Mouse (Mus musculus) adrenal gland, postnatal 14 days (tissue): ENCODE measurements around the gene Ric3. TPM values are rescaled to one million over a fixed set of nuclear protein-coding genes. Genes with fewer than 3 reads are reported as not detected.
"Not testable (repeated sequence)": the region's sequence is repeated elsewhere in the genome, so short reads cannot be mapped to it uniquely, and the experiment has no call there.

Experiments
- DNase-seq: peaks from one replicate; pipeline ENCODE4 v3.0.0; 2021; ENCODE audit warnings: mixed read lengths
- long read RNA-seq, 2 experiments: library from polyadenylated mRNA; stranded (forward); transcript quantifications; one replicate each; pipeline ENCODE4 v2.0.0; 2021
- total RNA-seq: library from RNA; stranded (reverse); gene quantifications from 2 replicates; pipeline ENCODE4 v1.2.3, GENCODE M21; 2021

The Ric3 gene
- 20.2 and 21.0 TPM in 2 replicates for total RNA-seq
- long read RNA-seq, experiment 1, full-length matches to known transcripts: 19 of 19 reads
- long read RNA-seq, experiment 1, partial matches to known transcripts: 0 of 19 reads
- long read RNA-seq, experiment 1, other reads (novel, unspliced or antisense): 0 of 19 reads
- long read RNA-seq, experiment 2, full-length matches to known transcripts: 14 of 18 reads
- long read RNA-seq, experiment 2, partial matches to known transcripts: 2 of 18 reads
- long read RNA-seq, experiment 2, other reads (novel, unspliced or antisense): 2 of 18 reads

DNA sequence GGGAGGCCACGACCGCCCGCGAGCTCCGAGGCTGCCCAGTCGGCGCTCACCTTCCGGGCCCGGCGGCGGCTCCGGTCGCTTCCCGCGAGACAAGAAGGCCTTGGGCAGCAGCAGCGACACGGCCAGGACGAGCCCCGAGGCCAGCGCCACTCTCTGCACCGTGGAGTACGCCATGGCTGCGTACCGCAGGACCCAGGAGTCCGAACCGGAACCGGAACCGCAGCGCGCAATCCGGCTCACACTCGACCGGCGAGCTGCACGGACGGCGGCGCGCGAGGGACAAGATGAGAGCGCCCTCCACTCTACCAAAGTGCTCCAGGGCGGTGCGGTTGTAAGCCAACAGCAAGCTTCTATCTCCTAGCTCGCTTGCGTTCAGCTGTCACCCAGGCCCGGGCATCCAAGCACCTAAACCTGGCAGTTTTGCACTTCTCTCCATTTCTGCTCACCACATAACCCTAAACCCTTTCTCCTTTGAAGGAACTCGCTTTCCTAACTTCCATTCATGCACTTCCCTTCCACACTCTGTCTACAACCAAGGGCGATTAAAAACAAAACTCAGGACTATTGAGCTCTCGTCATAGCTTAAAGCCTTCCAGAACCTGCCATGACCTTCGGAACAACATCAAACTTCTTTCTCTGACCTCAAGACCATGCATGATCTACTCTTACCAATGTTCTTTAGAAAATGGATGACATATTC lies at the start of gene Ric3:
Ric3 (minus strand) TSS at position 219 of the 700 bp plus-strand sequence.
- peak; percentile 87 for DNase-seq

DNA sequence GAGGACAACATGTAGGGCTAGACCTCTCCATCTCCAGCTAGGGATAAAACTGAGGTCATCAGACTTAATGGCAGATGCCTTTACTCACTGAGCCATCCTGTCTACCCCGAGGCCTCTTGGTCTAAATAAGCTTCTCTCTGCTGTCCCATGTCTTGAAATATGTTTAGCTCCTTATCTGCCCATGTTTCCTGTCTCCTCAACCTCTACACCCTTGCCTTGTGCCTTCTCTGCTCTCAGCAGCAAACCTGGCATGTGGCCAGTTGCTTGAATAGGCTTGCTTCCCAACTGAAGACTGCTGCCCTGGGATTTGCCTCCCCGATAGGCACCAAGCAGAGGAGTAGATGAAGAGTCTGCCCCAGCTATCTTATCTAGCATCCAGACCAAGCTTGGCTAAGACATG lies 48.4 kb upstream of the Ric3 start:
- peak; percentile 2 for DNase-seq

DNA sequence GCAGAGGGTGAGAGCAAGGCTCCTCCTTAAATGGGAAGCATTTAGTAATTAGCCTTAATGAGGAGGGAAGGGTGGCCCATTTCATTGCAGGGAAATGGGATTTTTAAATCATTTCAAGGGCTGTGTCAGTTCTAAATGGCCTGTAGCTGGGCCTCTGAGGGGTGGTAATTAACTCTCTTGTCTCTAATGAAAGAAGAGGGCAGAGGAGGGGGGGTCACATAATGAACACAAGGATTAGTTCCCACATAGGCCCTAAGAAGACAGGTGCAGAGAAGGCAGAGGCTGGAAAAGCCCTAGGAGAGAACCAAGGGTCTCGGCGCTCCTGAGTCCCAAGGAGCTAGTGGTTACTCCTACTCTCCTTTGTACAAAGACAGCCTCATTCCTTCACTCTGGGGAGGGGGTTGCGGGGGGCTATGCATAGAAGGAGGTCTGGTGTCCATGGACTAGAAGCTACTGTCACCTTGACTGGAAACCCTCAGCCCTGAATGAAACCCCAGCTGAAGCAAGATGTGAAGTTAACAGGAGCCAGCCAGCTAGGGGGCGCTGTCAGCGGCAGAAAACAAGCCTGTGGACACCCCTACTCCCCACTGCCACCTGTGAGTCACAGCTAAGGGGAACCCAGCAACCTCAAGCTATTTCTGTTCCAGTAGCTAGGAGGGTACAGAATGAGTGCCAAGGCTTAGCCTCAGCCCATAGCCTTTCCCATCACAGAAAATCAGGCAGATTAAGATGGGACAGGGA lies 47.0 kb upstream of the Ric3 start:
- peak; percentile 1 for DNase-seq

DNA sequence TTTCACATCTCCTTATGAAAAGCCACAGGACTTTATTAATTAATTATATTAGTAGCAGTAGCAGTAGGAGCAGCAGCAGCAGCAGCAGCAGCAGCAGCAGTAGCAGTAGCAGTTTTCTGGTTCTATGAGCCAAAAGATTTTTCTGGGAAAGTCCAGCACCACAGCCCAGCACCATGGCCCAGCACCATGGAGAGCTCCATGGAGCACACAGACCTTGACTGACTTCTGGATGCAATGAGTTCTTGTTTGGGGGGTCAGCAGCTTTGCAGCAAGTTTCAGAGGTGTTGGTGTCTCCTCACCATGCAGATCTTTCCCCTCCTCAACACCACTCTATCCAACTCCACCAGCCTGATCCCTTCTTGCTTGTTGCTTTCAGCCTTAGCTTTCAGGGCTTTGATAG lies 46.3 kb upstream of the Ric3 start:
- DNase-seq: peak; percentile 61

DNA sequence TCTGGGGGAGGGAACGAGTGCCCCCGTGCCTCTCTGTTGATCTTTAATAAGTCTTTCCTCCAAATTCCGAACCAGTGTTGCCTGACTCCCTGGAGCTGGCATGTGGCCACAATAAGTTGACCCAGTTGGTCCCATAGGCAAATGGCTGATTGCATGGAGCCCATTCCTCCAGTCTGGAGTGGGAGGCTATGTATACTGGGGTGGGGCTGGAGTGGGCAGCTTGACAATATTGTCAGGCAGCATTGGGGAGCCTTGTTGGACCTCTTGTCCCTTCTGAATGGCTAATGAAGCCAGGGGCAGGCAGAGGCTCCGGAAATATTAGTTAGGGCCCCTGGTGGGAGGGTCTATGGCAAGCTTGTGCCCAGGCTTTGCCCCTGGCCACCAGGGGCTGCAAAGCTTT lies 32.8 kb upstream of the Ric3 start:
- no peak for DNase-seq

DNA sequence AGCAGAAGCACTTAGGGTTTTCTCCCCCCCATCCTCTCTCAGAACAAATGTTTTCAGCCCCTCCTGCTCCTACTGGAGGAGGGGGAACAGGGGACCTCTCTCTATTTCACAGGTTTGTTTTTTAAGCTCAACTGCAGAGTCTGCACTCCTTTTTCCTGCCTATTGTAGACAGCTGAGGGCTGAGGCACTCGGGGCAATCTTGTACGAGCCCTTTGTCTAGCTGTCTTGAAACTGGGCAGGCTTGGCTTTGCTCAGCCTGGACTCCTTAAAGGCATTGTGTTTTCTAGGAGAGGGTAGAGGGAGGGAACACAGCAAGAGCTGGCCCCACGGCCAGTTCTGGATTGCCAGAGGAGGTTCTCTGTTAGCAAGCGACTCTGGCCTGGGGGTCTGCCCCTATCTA lies 32.4 kb upstream of the Ric3 start:
- DNase-seq: not testable (repeated sequence)

DNA sequence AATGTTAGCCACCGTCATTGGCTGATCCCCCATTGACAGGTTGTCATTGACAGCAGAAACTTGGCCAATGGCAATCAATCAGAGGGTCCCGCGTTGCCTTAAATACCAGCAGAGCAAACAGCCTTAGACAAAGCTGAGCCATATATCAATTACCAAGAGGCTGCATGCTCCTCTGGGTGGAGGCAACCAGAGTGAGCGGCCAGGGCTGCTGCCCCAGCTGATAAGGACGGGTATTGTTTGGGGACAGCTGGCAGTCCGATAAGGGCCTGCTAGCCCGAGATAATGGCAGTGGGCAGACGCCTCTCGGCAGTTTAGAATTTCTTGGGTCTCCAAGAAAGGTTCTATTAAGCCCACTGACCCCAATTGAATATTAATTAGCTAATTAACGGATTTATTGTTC lies 31.8 kb upstream of the Ric3 start:
- no peak for DNase-seq

DNA sequence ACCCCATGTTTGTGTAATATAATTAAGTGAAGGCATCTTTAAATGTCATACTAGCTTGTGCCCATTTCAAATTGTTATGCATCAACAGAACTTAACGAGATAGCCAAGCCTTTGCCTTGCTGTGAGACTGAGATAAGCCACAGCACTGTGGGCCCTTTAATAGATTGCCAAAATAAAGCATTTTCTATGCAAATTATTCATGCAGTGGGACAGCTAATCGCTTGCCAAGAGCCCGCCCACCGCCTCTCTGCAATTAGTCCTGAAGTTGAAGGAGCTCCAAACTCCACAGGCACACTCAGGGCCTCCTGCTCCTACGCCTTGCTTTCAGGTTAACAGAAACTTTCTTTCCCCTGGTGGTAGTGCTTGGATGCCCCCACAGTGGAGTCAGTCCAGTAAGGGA lies 27.9 kb upstream of the Ric3 start:
- DNase-seq: no peak

DNA sequence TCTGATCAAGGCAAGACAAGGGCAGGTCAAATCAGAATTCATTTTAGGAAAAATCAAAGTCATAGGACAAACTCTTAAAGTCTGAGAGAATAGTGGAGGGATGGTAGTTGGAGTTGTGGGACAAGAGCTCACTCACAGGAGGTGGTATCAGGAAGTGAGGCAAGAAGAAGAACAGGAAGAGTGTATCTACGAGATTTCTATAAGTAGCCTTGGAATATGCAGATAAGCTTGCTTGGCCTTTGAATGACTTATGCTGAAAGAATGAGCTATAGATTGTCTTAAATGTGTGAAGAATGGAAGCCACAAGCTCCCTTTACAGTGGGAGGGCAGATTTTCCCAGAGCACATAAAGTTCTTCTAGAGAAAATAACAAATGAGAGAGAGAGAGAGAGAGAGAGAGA lies 21.8 kb upstream of the Ric3 start:
- DNase-seq: no peak

DNA sequence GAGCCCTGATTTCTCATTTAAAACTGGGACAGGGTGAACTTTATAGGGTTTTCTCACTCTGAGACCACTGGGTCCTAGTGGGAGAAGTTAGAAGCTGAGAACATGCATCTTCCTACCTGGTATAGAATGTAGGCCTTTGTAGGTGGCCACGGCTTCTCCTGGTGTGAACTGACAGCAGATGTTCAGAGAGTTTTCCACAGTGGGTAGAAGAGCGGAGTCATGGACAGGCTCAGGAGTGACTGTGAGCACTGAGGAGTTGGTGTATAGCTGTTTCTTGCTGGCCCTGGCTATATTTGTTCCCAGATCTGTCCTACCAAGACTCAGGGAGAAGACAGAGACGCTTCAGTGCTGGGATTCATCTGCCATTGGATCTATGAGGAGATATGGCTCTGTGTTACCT lies 18.0 kb upstream of the Ric3 start:
- DNase-seq: no peak

DNA sequence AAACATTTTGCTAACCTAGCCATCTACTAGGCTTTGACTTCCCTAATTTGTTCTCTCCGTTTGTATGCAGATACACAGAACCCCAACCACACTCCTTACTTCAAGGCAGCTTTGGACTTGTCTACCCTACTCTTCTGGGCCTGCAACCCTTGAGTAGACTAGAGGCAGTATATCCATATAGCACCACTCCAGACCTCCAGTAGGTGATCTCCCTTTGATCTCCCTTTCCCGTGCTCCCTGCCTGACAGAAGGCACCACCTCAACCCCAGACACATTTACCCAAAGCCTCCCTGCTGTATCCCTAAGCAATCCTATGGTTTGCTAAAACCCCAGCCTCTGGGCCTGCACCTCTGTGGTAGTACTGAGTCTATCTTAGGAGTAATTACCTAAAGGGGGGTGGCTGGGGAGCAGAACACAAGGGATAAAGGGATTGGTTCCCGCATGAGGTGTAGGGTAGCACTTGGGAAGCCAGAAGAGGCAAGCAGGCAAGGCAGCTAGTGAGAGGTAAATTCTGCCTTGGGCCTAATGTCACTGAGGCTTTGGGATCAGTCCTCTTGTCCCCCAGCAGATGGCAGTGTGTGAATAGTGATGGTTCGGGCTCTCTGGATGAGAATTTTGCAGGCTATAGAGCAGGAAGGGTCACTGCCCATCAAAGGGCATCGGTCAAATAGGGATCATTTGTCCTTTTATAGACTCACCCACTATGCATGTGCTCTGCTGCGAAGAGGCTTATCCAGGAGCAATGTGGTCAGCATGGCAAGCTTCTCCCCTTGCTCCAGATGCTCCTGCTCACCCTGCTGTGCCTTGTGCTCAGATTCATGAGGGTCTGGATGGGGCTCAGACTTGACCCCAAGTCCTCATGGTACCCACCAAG lies 15.3 kb upstream of the Ric3 start:
- DNase-seq: peak; percentile 54

DNA sequence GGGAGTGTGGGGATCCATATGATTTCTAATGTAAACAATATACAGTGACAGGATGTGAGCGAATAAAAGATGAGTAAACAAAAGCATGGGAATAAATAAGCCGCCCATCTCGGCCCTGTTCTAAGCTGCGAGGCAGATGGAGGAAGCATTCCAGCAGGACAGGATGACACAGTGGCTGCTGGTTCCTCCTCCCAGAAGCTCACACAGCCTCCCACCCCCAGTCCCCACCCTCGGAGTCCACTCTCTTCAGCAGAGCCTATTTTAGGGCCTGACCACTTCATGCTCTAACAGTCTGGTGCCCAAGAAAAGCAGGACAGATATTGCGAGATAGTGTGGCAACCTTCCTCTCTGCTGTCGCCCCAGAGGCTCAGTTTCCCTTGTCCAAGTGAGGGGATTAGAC lies 14.1 kb upstream of the Ric3 start:
- DNase-seq: no peak

DNA sequence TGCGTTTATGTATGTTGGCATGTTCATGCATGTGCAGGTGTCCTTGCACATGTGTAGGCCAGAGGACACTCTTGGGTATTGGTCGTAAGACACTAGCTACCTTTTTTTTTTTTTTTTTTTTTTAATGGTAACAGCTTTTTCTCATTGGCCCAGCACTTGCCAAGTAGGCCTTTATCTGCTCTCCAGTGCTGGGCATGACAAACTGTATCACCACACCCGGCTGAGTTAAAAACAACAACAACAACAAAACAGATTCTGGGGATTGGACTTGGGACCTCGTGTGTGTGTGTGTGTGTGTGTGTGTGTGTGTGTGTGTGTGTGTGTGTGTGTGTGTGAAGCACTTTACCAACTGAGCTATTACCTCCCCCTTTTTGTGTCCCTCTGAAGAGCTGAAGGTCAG lies 13.5 kb upstream of the Ric3 start:
- no peak for DNase-seq

DNA sequence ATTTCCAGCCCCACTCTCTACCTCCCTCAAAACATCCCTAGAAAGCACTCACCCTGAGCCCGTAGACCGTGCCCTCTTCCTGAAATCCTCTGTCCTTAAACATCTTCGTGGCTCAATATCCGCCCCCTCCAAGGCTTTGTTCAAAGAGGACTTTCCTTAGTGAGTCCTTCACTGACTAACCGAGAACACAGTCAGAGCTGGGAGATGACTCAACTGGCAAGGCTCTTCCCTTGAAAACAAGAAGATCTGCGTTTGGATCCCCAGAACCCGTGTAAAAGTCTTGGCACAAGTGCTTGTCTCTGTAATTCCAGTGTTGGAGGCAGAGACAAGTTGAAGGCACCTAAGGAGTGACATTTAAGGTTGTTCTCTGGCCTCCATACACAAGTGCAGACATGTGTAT lies 11.2 kb upstream of the Ric3 start:
- no peak for DNase-seq

DNA sequence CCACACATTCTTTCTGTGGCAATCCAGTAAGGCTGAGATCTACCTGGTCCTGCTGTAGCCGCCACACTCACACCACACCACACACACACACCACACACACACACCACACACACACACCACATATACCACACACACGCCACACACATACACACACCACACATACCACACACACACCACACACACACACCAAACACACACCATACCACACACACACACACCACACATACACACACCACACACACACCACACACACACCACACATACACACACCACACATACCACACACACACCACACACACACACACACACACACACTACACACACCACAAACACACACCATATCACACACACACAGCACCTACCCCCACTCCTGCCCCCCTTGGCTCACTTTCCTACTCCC lies 8.2 kb upstream of the Ric3 start:
- DNase-seq: not testable (repeated sequence)

DNA sequence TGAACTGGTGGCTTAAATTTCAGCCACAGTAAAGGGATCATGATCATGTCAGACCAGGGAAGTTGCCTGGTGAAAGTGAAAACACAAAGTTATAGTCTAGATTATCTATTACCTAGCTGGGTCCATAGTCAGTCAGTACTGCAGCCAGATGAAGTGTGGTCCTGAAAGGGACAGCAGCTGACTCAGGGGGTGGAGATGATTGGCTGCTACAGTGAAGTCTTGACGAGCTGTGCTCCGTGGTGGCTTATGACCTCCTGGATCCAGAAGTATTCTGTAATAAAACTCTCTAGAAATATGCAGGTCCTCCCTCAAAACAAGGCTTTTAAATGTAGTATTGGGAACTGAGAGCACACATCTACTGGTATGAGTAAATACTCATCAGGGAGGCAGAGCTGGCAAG lies 3.8 kb upstream of the Ric3 start:
- peak; percentile 12 for DNase-seq

DNA sequence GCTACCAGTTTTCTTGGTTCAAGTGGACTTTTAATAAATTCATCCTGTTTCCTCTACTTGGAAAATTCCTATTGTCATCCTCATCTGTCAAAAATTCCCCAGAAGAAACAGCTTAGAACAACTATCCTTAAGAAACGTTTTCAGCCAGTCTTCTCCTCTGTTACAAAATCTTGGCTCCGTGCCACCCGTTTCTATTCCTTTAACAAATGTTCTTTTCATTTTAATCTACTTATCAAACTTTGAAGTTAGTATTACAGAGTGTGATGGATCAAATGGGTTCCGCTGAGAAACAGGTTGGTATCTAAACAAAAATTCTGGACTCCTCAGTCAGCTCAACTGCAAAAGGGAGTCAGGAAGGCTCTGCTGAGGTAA lies 668 bp upstream of the Ric3 start:
- no peak for DNase-seq

DNA sequence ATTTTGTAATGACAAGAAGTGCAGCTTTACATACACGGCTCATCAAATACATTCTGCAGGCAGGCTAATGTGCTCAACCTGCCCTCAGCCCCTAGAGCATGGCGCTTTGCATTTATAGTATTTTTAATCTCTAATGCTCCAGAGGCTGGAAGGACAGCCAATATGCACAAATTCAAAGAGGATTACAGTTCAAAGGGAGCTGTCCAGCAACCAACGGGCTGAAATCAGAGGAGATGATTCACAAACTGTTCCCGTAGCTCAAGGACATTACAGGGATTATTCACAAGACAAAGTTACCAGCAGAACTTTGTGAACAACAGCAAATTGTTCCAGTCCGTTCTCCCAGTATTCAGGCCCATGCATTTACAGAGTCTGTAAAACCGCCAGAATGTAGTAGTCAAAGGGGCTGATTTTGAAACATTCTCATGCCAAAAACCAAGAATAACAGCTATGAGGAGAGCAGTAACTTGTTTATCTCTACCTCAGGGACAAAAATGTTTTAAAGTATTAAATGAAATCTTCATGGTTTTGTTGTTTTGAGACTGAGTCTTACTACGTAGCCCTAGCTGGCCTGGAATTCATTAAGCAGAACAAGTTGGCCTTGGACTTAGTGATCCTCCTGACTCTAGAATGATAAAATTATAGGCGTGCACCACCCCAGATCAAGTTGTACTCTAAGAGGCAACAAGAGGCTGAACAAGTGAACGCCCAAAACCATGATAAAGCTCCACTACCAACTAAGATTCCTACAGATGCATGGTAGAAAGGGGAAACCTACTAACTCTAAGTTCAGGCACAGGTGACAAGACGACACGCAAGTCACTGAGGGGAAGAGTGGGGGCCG lies 640 bp downstream of the Ric3 start:
- peak; percentile 84 for DNase-seq

DNA sequence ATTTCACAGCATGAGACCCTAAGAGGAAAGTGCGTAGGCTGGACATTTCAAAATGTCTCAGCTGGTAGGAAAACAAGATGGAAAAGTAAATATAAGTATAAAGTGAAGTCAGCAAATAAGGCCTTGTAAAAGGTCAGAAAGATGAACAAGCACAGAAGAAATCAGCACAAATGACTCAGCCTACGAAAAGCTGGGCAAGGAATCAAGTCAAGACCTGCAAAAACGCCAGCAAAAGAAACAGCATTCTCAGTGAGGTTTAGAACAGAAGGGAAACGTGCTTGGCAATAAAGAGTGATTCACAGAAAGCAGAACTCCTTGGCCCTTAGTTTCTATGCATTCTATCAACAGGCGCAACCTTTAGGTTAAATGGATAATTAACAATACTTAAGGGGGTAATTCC lies 10.8 kb downstream of the Ric3 start:
- no peak for DNase-seq

DNA sequence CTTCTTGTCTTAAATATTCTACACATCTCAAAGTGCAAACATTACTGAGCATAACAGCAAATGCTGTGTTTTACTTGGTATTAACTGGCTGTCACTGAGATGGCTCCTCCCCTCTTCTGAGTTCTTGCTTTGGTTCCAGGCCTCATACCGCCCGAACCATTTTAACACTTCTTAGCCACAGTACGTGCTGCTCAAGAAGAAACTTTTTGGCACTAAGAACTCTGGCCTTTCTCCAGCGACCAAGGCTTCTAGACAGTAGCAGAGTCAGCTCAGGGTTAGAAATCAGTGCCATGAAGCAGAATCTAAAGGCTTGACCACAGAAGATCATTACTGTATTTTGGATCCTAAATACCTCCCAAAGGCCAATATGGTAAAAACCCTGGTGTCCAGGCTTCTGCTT lies 13.5 kb downstream of the Ric3 start:
- no peak for DNase-seq

DNA sequence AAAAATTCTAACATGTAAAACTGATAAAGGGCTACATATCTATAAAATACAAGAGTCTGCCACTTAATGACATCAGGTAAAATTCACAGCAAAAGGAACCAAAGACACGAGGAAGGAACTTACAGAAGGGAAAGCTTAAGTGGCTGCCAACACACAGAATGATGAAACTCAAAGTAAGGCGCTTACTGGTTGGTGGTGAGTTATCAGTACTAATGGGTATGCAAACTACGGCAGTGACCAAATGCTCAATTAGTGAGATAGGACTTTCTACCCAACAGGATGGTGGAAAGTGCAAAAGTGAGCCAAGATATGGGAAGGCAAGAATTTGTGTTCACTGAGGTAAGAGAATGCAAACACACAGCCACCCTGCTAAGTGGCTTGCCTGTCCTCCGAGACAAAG lies 23.6 kb downstream of the Ric3 start:
- DNase-seq: no peak

DNA sequence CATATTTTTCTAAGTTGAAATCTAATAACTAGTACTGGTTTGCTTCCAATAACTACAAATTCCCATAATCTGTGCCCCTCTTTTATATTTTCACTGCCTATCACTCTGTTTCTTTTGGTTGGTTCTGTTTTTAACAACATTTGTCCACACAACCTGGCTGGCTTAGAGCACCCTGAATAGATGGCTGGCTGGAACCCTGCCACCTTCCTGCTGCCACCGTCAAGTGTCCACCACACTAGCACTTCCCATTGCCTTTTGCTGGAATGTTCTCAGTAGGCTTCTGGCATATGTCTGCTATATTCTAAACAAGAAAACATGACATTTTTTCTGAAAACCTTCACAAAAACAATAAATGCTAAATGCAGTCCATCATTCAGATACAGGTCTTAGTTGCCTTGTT lies 32.3 kb downstream of the Ric3 start:
- DNase-seq: no peak
